Mouse (Mus musculus): ENCODE measurements around the gene Ucp2.

Gene Ucp2

GRCm38 (mm10) chr7:100547631-100548030 lies 54.5 kb downstream of the Ucp2 start:
- in situ Hi-C loops (cut with MboI; ENCODE audit: low sequenced_read_pairs), result loop anchor here (25.0 kb wide), 1 partner anchor 265 kb away; no protein-coding TSS in a partner anchor

GRCm38 (mm10) chr7:100549796-100550195 lies 56.7 kb downstream of the Ucp2 start:
- in situ Hi-C loops (cut with MboI; ENCODE audit: low sequenced_read_pairs), result loop anchor here (25.0 kb wide), 1 partner anchor 263 kb away; no protein-coding TSS in a partner anchor

- in situ Hi-C loops (cut with MboI; ENCODE audit: low sequenced_read_pairs), result no loop called here
Measured at GRCm38 (mm10) chr7:100550338-100551007, 57.3 kb downstream of the Ucp2 start.
